Mouse (Mus musculus) midbrain, embryonic 15.5 days (tissue): ENCODE measurements around the gene Sugp2. TPM values are rescaled to one million over a fixed set of nuclear protein-coding genes. Genes with fewer than 3 reads are reported as not detected.

Experiments
- ATAC-seq: fragments of 200-750 bp; cut with Nextera tagmentation; replicated peaks from 2 replicates; pipeline ENCODE4 v1.8.0; 2017; ENCODE audit warnings: moderate TSS enrichment
- H3K27ac ChIP-seq: fragments of 300-500 bp; sonication (generic); 2 replicates; pipeline ENCODE4 v1.5.1; 2015; ENCODE audit warnings: mild to moderate bottlenecking, inconsistent platforms
- H3K27me3 ChIP-seq: fragments of 300-500 bp; sonication (generic); replicated peaks from 2 replicates; pipeline ENCODE4 v1.6.1; 2015; ENCODE audit warnings: inconsistent platforms
- H3K36me3 ChIP-seq: fragments of 300-500 bp; sonication (generic); replicated peaks from 2 replicates; pipeline ENCODE4 v1.6.1; 2015; ENCODE audit warnings: inconsistent platforms
- H3K4me1 ChIP-seq: fragments of 300-500 bp; sonication (generic); 2 replicates; pipeline ENCODE4 v1.6.1; 2015; ENCODE audit warnings: inconsistent platforms
- H3K4me2 ChIP-seq: fragments of 300-500 bp; sonication (generic); 2 replicates; pipeline ENCODE4 v1.6.1; 2015; ENCODE audit warnings: inconsistent platforms, mild to moderate bottlenecking, moderate library complexity
- H3K4me3 ChIP-seq: fragments of 300-500 bp; sonication (generic); 2 replicates; pipeline ENCODE4 v1.5.1; 2015; ENCODE audit warnings: mild to moderate bottlenecking, inconsistent platforms
- H3K9ac ChIP-seq: fragments of 300-500 bp; sonication (generic); 2 replicates; pipeline ENCODE4 v1.6.1; 2015; ENCODE audit warnings: mild to moderate bottlenecking, inconsistent platforms
- H3K9me3 ChIP-seq: fragments of 300-500 bp; sonication (generic); 2 replicates; pipeline ENCODE4 v1.6.1; 2016; ENCODE audit warnings: inconsistent platforms
- WGBS: fragments of 180-500 bp; shearing (Covaris S2); methylation state at CpG from one replicate; pipeline ENCODE4 v1.1.7; 2015; ENCODE audit warnings: mixed read lengths; 5-methylcytosine and 5-hydroxymethylcytosine counted together
- polyA plus RNA-seq: library from polyadenylated mRNA; unstranded; fragments of >200 nt; fragmentation: Nextera tagmentation; extraction: Ambion mirVana; gene quantifications from 2 replicates; pipeline ENCODE4 v1.2.1, GENCODE M21; 2015

Gene Sugp2
- 102 and 109 TPM in 2 replicates for polyA plus RNA-seq

DNA sequence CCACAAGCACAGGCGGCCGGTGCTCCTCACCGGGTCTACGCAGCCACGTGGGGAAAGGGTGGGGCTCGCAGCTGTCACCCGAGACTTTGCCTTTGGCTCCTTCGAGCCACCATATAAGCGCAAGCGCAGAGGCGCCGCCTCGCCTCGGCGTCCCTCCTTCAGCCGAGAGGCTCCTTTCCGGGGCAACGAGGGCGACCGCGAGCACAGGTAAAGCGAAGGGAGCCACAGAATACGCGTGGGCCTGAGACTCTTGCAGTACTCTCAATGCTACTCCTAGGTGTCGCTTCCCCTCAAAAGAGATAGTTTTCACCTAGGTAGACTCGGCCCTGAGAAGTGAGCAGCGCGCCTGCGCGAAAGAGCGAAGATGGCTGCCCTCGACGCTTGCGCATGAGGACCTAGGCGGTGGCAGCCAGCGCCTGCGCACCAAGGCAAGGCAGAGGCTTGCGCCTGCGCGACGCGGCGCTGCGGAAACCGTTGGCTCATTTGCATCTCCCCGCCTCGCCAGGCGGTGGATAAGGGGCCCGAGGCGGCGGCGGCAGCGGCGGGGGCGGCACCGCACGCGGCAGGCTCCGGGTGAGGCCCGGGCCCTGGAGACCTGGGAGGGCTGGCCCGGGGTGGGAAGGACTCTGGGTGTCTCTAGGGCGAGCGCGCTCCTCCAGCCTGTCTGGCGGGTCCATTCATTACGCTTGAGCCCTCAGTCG lies at the start of gene Sugp2, which contains the start of gene Armc6:
Gene Sugp2, plus strand, starts transcription at position 147 of the 701 bp plus-strand sequence.
Gene Armc6, minus strand, starts transcription at position 387 of the 701 bp plus-strand sequence.
- Histone ChIP-seq H3K9ac (peak within 1 kb of the TSS; percentile 95), H3K27me3 (no peaks in the 10 kb centered on the region), H3K9me3 (no peaks in the 10 kb centered on the region), H3K36me3 (peaks cover 34% of the 10 kb centered on the region), H3K4me1 (peaks cover 33% of the 10 kb centered on the region), H3K4me3 (peak within 1 kb of the TSS; percentile 92), H3K4me2 (peak within 1 kb of the TSS; percentile 65), H3K27ac (peak within 1 kb of the TSS; percentile 98)
- WGBS = under 1% methylated on average over 67 of the region's 67 CpGs
- ATAC-seq = peak; percentile 97

DNA sequence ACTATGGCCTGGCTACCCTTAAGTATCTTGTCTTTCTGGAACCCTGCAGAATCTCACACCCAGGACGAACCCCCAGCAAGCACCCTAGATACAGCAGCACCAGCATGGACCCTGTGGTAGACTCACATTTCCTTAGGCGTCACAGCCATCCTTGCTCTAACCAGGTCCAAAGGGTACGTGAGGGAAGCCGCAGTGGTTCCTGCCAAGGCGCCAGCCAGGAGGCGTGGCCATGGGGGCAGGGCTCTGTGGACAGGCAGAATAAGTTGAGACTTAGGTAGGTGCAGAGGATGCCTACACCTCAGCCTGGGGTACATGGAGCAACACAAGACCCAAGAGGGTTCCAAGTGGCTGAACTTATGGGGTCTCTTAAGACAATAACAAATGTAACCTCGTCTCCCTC lies 45.3 kb upstream of the Sugp2 start:
- no peaks in the 10 kb centered on the region for H3K4me1 ChIP-seq
- WGBS = 79% methylated on average over 7 of the region's 7 CpGs
- ATAC-seq = no peak
- no peak overlapping the region for H3K4me2 ChIP-seq
- no peaks in the 10 kb centered on the region for H3K27me3 ChIP-seq
- no peak overlapping the region for H3K4me3 ChIP-seq
- H3K9me3 ChIP-seq = no peaks in the 10 kb centered on the region
- H3K9ac ChIP-seq = no peak overlapping the region
- H3K27ac ChIP-seq = no peak overlapping the region
- no peaks in the 10 kb centered on the region; the same call in 1 of the 2 replicates for H3K36me3 ChIP-seq

GRCm38 (mm10) chr8:70193238-70193637 lies 40.8 kb upstream of the Sugp2 start:
- Histone ChIP-seq H3K4me2 (no peak overlapping the region), H3K4me3 (no peak overlapping the region), H3K36me3 (no peaks in the 10 kb centered on the region; the same call in 1 of the 2 replicates), H3K27me3 (no peaks in the 10 kb centered on the region), H3K9ac (no peak overlapping the region), H3K9me3 (no peaks in the 10 kb centered on the region), H3K27ac (no peak overlapping the region), H3K4me1 (no peaks in the 10 kb centered on the region)
- no peak for ATAC-seq
- 68% methylated on average over 5 of the region's 5 CpGs for WGBS

DNA sequence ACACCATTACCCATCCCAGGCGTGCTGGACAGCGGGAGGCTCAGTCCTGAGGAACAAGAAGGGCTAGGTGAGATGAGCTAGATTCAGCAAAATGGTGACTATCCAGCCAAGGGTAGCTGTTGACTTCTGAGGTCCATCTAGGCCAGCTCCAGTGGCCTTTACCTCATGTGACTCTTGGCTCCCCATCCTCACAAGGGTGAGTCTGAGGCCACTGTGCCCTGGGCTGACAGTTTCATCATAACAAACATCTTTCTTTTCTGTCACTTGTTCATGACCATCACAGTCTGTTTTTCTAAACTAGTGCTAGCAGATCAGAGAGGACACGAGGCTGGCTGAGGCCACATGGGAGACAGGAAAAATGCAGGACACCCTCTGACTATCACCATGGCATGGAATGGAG lies 39.8 kb upstream of the Sugp2 start:
- no peak for ATAC-seq
- Histone ChIP-seq H3K9ac (no peak overlapping the region), H3K27me3 (no peaks in the 10 kb centered on the region), H3K4me2 (no peak overlapping the region), H3K4me3 (no peak overlapping the region), H3K36me3 (no peaks in the 10 kb centered on the region; the same call in 1 of the 2 replicates), H3K4me1 (no peaks in the 10 kb centered on the region), H3K9me3 (no peaks in the 10 kb centered on the region), H3K27ac (no peak overlapping the region)
- 80% methylated on average over 3 of the region's 3 CpGs for WGBS

DNA sequence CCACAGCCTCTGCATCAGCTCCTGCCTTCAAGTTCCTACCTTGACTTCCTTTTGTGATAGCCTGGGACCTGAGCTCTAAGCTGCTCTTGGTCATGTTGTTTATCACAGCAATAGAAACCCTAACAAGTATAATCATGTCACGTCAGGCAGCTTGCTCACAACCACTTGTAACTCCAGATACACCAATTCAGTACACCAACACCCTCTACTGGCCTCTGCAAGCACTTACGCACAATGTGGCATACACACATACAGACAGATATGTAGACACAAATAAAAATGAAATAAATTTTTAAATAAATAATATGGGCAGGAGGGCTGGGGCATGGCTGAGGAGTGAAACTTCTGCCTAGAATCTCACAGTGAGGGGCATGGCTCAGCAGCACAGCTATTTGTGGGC lies 38.3 kb upstream of the Sugp2 start:
- Histone ChIP-seq H3K36me3 (no peaks in the 10 kb centered on the region; the same call in 1 of the 2 replicates), H3K4me3 (no peak overlapping the region), H3K27ac (no peak overlapping the region), H3K4me1 (no peaks in the 10 kb centered on the region), H3K9me3 (no peaks in the 10 kb centered on the region), H3K27me3 (no peaks in the 10 kb centered on the region), H3K9ac (no peak overlapping the region), H3K4me2 (no peak overlapping the region)
- WGBS = 77% methylated on average over 2 of the region's 2 CpGs
- ATAC-seq = no peak

DNA sequence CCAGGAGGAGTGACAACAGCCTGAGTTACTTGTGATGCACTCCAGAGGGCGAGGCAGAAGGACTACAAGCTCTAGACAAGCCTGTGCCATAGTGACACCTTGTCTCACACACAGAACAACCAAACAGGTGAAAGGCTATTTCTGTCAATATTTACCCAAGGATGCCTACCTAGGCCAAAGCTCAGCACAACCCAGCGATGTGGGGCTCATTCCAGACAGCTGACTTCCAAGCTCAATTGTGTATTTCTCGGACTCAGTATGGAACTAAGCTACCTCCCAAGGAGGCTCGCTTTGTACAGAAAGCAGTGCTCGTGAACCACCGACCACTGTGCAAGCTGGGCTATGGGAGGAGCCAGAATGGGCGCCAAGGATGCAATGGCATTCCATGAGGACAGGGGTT lies 36.4 kb upstream of the Sugp2 start:
- Histone ChIP-seq H3K9me3 (no peaks in the 10 kb centered on the region), H3K27me3 (no peaks in the 10 kb centered on the region), H3K27ac (no peak overlapping the region), H3K4me2 (no peak overlapping the region), H3K4me3 (no peak overlapping the region), H3K4me1 (no peaks in the 10 kb centered on the region), H3K9ac (no peak overlapping the region), H3K36me3 (no peaks in the 10 kb centered on the region)
- 37% methylated on average over 7 of the region's 7 CpGs for WGBS
- ATAC-seq = no peak

DNA sequence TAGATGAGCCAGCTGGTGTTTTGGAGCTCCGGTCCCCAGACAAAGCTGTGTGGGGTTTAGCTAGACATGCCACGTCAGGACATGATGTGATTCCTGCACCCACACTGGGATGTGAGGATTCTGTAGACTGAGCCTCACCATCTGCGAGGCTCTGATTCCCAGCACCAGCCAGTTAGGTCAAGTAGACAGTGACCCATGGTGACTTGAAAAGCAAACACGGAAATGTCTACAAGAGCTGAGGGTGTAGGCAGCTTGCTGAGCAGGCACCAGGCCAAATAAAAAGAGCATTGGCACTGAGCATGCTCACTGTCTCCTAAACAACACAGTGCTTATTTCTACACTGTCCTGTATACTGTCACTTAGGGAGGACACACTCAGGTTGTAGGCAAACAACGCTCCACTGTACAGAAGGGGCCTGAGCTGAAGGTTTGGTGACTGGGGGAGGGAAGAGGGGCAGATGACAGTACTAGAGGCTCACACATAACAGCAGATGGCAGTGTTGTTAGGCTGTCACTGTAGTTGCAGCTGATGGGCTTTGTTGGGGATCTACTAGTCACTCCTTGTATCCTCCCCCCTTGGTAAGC lies 33.8 kb upstream of the Sugp2 start:
- no peak overlapping the region for H3K9ac ChIP-seq
- 76% methylated on average over 5 of the region's 5 CpGs for WGBS
- H3K36me3 ChIP-seq = no peaks in the 10 kb centered on the region
- H3K9me3 ChIP-seq = no peaks in the 10 kb centered on the region
- H3K4me2 ChIP-seq = no peak overlapping the region
- H3K27me3 ChIP-seq = no peaks in the 10 kb centered on the region
- H3K4me1 ChIP-seq = no peaks in the 10 kb centered on the region
- no peak overlapping the region for H3K4me3 ChIP-seq
- ATAC-seq = 0 out of 2 replicates have a peak, but pooled peaks have one; percentile 32
- no peak overlapping the region for H3K27ac ChIP-seq

- WGBS = 88% methylated on average over 3 of the region's 3 CpGs
- no peak overlapping the region for H3K27ac ChIP-seq
- no peak overlapping the region for H3K9ac ChIP-seq
- H3K4me1 ChIP-seq = no peaks in the 10 kb centered on the region
- H3K36me3 ChIP-seq = no peaks in the 10 kb centered on the region
- no peaks in the 10 kb centered on the region for H3K27me3 ChIP-seq
- no peak overlapping the region for H3K4me2 ChIP-seq
- no peak overlapping the region for H3K4me3 ChIP-seq
- no peaks in the 10 kb centered on the region for H3K9me3 ChIP-seq
- no peak for ATAC-seq
Measured at GRCm38 (mm10) chr8:70201417-70201816, 32.6 kb upstream of the Sugp2 start.

DNA sequence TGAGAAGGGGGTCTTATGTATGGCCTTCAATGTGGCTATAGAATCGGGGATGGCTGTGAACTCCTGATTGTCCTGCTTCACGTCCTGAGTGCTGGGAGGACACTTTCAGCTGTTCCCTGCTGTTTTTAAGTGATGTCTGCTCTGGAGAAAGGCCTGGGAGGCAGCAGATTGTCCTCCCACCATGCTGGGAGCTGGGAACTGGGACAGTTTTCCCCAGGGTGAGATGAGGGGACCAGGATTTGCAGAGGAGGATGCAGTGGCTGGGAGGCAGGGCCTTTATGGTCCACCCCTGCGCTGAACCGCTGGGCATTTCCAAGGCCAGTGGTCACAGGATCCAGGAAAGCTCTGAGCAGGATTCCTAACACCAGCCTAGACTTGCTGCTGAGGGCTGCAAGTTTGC lies 31.0 kb upstream of the Sugp2 start:
- H3K27ac ChIP-seq = no peak overlapping the region
- no peak overlapping the region for H3K9ac ChIP-seq
- no peaks in the 10 kb centered on the region for H3K36me3 ChIP-seq
- H3K27me3 ChIP-seq = no peaks in the 10 kb centered on the region
- no peak for ATAC-seq
- no peak overlapping the region for H3K4me2 ChIP-seq
- H3K4me3 ChIP-seq = no peak overlapping the region
- 69% methylated on average over 4 of the region's 4 CpGs for WGBS
- H3K9me3 ChIP-seq = no peaks in the 10 kb centered on the region
- no peaks in the 10 kb centered on the region for H3K4me1 ChIP-seq

DNA sequence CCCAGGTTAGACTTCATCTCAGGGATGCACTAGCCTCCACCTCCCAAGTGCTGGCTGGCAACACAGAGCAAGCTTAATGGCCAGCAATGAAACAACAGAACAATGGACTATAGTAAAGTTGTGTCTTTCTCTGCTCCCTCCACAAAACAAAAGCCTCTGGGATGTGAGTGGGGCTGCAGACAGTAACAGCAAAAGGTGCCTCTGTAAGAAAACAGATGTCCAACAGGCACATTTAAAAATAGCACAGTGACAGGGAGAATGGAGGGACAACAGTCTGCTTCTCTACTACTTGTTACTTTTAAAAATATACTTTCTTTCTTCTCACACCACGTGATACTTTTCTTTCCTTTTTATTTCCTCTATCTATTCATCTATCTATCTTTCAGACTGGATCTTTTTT lies 29.3 kb upstream of the Sugp2 start:
- Histone ChIP-seq H3K36me3 (no peaks in the 10 kb centered on the region), H3K4me1 (no peaks in the 10 kb centered on the region), H3K9me3 (no peaks in the 10 kb centered on the region), H3K4me2 (no peak overlapping the region), H3K27ac (no peak overlapping the region), H3K27me3 (no peaks in the 10 kb centered on the region), H3K9ac (no peak overlapping the region), H3K4me3 (no peak overlapping the region)
- 55% methylated on average over 1 of the region's 1 CpGs for WGBS
- ATAC-seq = no peak

DNA sequence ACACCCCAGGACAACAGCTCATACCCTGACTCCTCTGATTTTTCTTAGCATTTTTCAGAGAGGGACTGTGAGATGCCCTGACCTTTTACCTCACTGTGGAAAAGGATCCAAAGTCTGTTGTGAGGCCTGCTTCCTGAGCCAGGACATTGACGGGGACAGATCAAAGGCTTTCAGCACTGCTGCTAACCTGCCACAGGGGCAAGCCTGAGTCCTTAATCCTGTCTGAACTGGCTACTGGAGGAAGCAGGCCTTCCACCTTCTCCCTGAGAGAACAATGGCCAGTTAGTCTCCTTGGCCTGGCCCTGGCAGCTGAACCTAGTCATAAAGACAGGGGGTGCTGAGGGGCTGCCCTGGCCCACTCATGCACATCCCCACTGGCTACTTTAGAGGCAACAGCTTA lies 25.9 kb upstream of the Sugp2 start:
- Histone ChIP-seq H3K27ac (no peak overlapping the region), H3K4me2 (no peak overlapping the region), H3K4me3 (no peak overlapping the region), H3K9ac (no peak overlapping the region), H3K4me1 (peaks cover 21% of the 10 kb centered on the region), H3K27me3 (peaks cover 12% of the 10 kb centered on the region), H3K36me3 (no peaks in the 10 kb centered on the region), H3K9me3 (no peaks in the 10 kb centered on the region)
- ATAC-seq = no peak
- 16% methylated on average over 1 of the region's 1 CpGs for WGBS

GRCm38 (mm10) chr8:70210538-70210937 lies 23.5 kb upstream of the Sugp2 start:
- Histone ChIP-seq H3K27ac (no peak overlapping the region), H3K9me3 (no peaks in the 10 kb centered on the region), H3K9ac (no peak overlapping the region), H3K27me3 (peaks cover 12% of the 10 kb centered on the region), H3K36me3 (no peaks in the 10 kb centered on the region), H3K4me3 (no peak overlapping the region), H3K4me2 (no peak overlapping the region; the same call in 1 of the 2 replicates), H3K4me1 (peaks cover 23% of the 10 kb centered on the region)
- WGBS = 29% methylated on average over 8 of the region's 8 CpGs
- ATAC-seq = no peak

DNA sequence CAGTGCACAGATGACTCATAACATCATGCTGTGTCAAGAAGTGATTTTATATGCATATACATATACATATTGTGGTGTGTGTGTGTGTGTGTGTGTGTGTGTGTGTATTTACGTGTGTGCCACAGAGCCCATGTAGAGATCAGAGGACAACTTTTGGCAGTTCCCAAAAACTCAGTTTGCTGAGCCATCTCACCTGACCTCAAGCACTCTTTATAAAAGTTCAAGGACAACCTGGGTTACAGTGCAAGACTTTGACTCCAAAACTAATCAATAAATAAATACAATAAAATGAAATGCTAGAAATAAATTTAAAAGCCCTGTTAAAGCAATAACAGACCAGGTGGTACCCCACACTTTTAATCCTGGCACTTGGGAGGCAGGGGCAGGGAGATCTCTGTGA lies 22.8 kb upstream of the Sugp2 start:
- peak overlapping the region; percentile 57 for H3K4me3 ChIP-seq
- H3K9me3 ChIP-seq = no peaks in the 10 kb centered on the region
- H3K27ac ChIP-seq = peak overlapping the region; percentile 72; the same call in 1 of the 2 replicates
- peak overlapping the region; percentile 59 for H3K9ac ChIP-seq
- WGBS = 69% methylated on average over 1 of the region's 1 CpGs
- peaks cover 12% of the 10 kb centered on the region for H3K27me3 ChIP-seq
- H3K36me3 ChIP-seq = no peaks in the 10 kb centered on the region
- no peak for ATAC-seq
- H3K4me1 ChIP-seq = peaks cover 23% of the 10 kb centered on the region
- peak overlapping the region; percentile 92 for H3K4me2 ChIP-seq
